Mouse (Mus musculus) liver, adult 10 weeks (tissue): ENCODE data around the gene Twistnb. TPM values are rescaled to one million over a fixed set of nuclear protein-coding genes. Genes with fewer than 3 reads are reported as not detected.

Experiments
- polyA plus RNA-seq: library from polyadenylated mRNA; stranded (reverse); fragments of 350-450 nt; fragmentation: Illumina TruSeq; extraction: RNeasy Lipid Tissue Mini Kit (QIAGEN cat#74804); gene quantifications from one replicate; pipeline ENCODE4 v1.2.3, GENCODE M21; 2014; ENCODE audit warnings: low read depth, low replicate concordance

Gene Twistnb
- 24.1 TPM for polyA plus RNA-seq

GRCm38 (mm10) chr12:33429387-33430160 lies at the start of gene Twistnb:
Gene Twistnb (plus strand): TSS chr12:33429635.

GRCm38 (mm10) chr12:33394804-33395623 lies 34.4 kb upstream of the Twistnb start, which contains the start of gene Efcab10:
Gene Efcab10 (plus strand): TSS chr12:33394854.

Other genes starting within 250 kb of the Twistnb start
- not detected for gene Efcab10, start 34.8 kb upstream of the Twistnb start, polyA plus RNA-seq